Mouse (Mus musculus) brain, embryonic 14.5 days (tissue): ENCODE measurements at regions not wholly inside any gene's neighbourhood (a gene's known extent, or its start where the extent isn't known, plus 50 kb on each side); places are given as distances from the start of the nearest gene placed in this dataset.

Source experiments
- CTCF ChIP-seq: fragments of 200-500 bp; IDR thresholded peaks from 2 replicates; pipeline ENCODE4 v1.5.1; 2012; ENCODE audit warnings: inconsistent platforms, mild to moderate bottlenecking, moderate library complexity, borderline replicate concordance; ENCODE audit not compliant: insufficient read depth, insufficient read length; ENCODE audit errors: extremely low read depth
- POLR2A ChIP-seq: fragments of 200-500 bp; IDR thresholded peaks from 2 replicates; pipeline ENCODE4 v1.6.1; 2012; ENCODE audit warnings: mild to moderate bottlenecking, inconsistent platforms, borderline replicate concordance; ENCODE audit not compliant: poor library complexity, insufficient read depth, insufficient read length, severe bottlenecking; ENCODE audit errors: extremely low read depth

GRCm38 (mm10) chr6:95243657-95244056 lies 78.3 kb upstream of the Gm10234 start:
- TF ChIP-seq POLR2A (no peak), CTCF (no peak)
